Mouse (Mus musculus) monocyte, adult 59 days (primary cell): ENCODE data around the gene Pot1b. TPM values are rescaled to one million over a fixed set of nuclear protein-coding genes. Genes with fewer than 3 reads are reported as not detected.

Experiments used
- total RNA-seq, 2 experiments: library from RNA; stranded (reverse); gene quantifications; one replicate each; pipeline ENCODE4 v1.2.4; 2023

Gene Pot1b
- total RNA-seq, result 100 to 1,000 TPM; 187 to 196 TPM

DNA sequence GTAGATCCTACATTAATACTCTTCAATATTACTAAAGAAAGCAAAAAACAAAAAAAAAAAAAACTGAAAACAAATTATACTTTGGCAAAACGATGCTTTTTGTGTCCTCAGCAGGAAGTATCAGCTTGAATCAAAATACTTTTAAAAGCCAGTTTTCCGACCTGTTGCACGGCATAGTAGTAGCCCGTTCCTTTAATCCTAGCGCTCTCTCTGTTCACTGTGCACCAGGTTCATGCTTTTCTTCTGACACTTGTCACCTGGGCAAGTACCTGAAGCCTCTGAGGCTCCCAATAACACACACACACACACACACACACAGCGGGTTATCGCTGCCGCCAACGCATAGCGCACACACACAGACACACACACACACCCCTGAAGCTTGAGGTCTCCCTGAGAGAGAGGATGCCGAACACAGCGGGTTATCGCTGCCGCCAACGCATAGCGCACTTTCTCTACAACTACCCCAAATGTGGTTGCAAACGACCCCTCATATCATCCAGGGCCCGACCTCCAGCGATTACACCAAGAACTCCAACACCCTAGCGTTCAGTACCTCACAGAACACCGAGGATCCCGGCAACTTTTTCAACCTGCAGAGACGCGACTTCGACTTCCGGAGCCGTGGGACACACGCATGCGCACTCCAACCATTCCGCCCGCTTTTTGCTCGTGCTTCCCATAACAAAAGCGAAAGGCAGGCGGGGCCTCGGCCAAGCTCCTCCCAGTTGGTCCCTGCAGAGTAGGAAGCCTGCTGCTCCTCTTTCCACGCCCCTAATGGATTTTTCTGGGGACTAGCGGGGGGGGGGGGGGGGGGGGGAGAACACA is at the start of gene Pot1b:
TSS of gene Pot1b (minus strand) at position 645 of the 828 bp plus-strand sequence.

DNA sequence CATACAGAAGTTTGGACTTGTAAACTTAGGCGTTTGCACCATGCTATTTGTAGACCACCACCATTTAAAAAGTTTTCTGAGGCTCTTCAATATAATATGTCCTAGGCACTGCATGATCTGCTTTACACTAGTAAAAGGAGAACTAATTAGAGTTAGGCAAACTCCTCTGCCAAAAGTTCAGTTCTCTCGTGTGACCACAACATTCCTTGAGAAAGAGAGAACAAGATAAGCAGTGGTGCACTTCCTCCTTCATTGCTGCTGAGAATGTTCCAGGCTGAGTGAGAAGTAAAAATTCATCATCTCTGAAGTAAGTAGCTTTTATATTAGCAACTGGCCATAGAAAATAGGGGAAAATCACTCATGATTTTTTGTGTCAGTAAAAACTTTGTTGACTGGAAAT is 37.4 kb upstream of the Pot1b start, which contains the start of gene Adgre4:
TSS of gene Adgre4 (plus strand) at position 199 of the 400 bp plus-strand sequence.

DNA sequence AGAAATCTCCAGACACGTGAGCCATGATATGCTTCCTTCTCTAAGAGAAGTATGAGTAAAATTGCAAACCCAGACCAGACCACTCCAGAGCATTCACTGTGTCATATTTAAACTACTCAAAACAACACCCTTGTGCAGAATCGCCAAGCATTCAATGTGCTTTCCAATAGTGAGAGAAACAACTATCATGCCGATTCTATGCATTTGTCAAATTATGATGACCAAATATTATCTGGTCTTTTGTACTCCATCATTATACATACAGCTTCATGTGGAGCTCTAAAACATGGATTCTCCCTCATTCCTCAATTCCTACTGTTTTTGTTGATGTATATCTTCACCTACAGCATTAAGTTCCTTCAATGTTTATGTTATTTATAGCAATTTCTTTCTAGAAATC is 87.3 kb downstream of the Pot1b start, which contains the start of gene Vmn2r118:
TSS of gene Vmn2r118 (minus strand) at position 101 of the 400 bp plus-strand sequence.

Other genes with a start within 250 kb of the Pot1b start
- gene Vmn2r118, start 87.4 kb downstream of the Pot1b start, total RNA-seq, result not detected
- gene Adgre4, start 37.4 kb upstream of the Pot1b start, total RNA-seq, result 100 to 1,000 TPM; 374 to 402 TPM
- 1 to 10 TPM; 3.9 to 5.7 TPM for gene Zfp119a, start 166.3 kb upstream of the Pot1b start, total RNA-seq
- 10 to 100 TPM in 1 of 2 experiments, 1 to 10 TPM in 1; 5.7 to 10.1 TPM for gene Zfp959, start 179.5 kb upstream of the Pot1b start, total RNA-seq
- gene Zfp119b, start 236.9 kb upstream of the Pot1b start, total RNA-seq, result 1 to 10 TPM; 3.8 to 4.3 TPM
- 100 to 1,000 TPM; 104 to 106 TPM for gene Ebi3, start 240.0 kb upstream of the Pot1b start, total RNA-seq
- 10 to 100 TPM; 23.3 to 30.4 TPM for gene Yju2, start 246.5 kb upstream of the Pot1b start, total RNA-seq